Mouse (Mus musculus) ES-Bruce4 (cell line): ENCODE measurements around the gene Krt10. TPM values are rescaled to one million over a fixed set of nuclear protein-coding genes. Genes with fewer than 3 reads are reported as not detected.

ENCODE experiments used
- H3K27ac ChIP-seq: 2 replicates; pipeline ENCODE4 v1.5.1; 2012; ENCODE audit warnings: low read length, inconsistent platforms; ENCODE audit not compliant: insufficient read depth
- H3K27me3 ChIP-seq: 2 replicates; pipeline ENCODE4 v1.6.1; 2012; ENCODE audit warnings: mild to moderate bottlenecking, low read length, inconsistent platforms; ENCODE audit not compliant: control insufficient read depth, poor library complexity, insufficient read depth, severe bottlenecking
- H3K36me3 ChIP-seq: 2 replicates; pipeline ENCODE4 v1.6.1; 2012; ENCODE audit warnings: inconsistent platforms, mild to moderate bottlenecking, low read length, moderate library complexity; ENCODE audit not compliant: control insufficient read depth, poor library complexity, insufficient read depth, severe bottlenecking
- H3K4me1 ChIP-seq: one replicate; pipeline ENCODE4 v1.8.1; 2011; ENCODE audit warnings: low read length; ENCODE audit not compliant: control insufficient read depth, insufficient read depth
- H3K4me3 ChIP-seq: 2 replicates; pipeline ENCODE4 v1.5.1; 2011; ENCODE audit warnings: low read depth, mild to moderate bottlenecking, low read length
- H3K9ac ChIP-seq: 2 replicates; pipeline ENCODE4 v1.6.1; 2012; ENCODE audit warnings: low read depth, mild to moderate bottlenecking, inconsistent platforms; ENCODE audit not compliant: poor library complexity, severe bottlenecking
- H3K9me3 ChIP-seq: replicated peaks from 2 replicates; pipeline ENCODE4 v1.6.1; 2012; ENCODE audit warnings: mild to moderate bottlenecking, low read length, inconsistent platforms; ENCODE audit not compliant: control insufficient read depth, poor library complexity, insufficient read depth, severe bottlenecking
- CTCF ChIP-seq: IDR thresholded peaks from one replicate; pipeline ENCODE4 v1.8.1; 2011; ENCODE audit warnings: low read depth, low read length
- EP300 ChIP-seq: IDR thresholded peaks from 2 replicates; pipeline ENCODE4 v1.6.1; 2011; ENCODE audit warnings: low read depth, low read length; ENCODE audit not compliant: insufficient read depth
- POLR2A ChIP-seq: IDR thresholded peaks from one replicate; pipeline ENCODE4 v1.8.1; 2011; ENCODE audit warnings: low read length; ENCODE audit not compliant: insufficient read depth
- polyA plus RNA-seq: library from polyadenylated mRNA; stranded (reverse); fragments of >200 nt; gene quantifications from 2 replicates; pipeline ENCODE4 v1.2.4, GENCODE M21; 2011; ENCODE audit warnings: low read depth; ENCODE audit not compliant: missing spikeins, insufficient read depth, insufficient read length

The Krt10 gene
- polyA plus RNA-seq, result 4.1 and 7.1 TPM in 2 replicates

DNA sequence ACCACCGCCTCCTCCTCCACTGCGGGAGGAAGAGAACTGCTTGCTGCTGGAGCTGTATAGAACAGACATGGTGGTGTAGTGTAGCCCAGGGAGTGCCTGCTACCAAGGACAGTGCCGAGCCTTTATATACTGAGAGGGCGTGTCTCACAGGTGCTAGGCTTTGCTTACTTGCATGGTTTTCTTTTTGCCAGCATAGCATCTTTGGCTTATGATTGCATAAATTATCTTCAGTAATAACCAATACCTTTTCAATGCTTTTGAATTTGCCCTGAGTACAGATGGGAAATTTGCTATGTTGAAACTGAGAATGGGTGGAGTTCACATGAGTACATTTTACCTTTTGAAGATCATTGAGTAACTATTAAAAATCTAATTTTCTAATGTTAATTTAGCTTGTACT lies at the start of gene Krt10:
Gene Krt10, minus strand, starts transcription at position 101 of the 400 bp plus-strand sequence.
- H3K27me3 ChIP-seq, result no peaks in the 10 kb centered on the region
- H3K9me3 ChIP-seq, result no peaks in the 10 kb centered on the region
- no peak within 1 kb of the TSS for H3K27ac ChIP-seq
- no peaks in the 10 kb centered on the region for H3K4me1 ChIP-seq
- no peak within 1 kb of the TSS for H3K4me3 ChIP-seq
- no peak within 1 kb of the TSS for H3K9ac ChIP-seq
- H3K36me3 ChIP-seq, result no peaks in the 10 kb centered on the region
- no peak for TF ChIP-seq EP300
- no peak for TF ChIP-seq POLR2A
- no peak for TF ChIP-seq CTCF

DNA sequence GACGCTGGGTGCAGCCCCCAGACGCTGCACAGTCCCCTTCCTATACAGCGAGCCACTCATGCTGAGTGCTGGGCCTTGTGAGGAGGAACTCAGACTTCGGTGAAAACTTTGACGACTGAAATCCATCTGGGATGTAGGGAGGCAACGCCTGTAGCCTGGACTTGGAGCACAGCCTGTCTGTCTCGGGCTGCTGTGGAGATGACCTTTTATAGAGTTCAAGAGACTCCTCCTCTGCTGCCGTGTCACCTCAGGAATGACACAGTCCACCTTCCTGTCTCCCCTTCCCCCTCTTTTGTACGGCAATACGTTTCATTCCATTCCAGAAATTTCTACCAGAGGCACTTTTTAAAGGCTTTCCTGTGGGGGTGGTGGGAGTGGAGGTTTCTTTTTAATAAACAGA lies 48.8 kb upstream of the Krt10 start, which contains the start of gene Krt20:
Gene Krt20, minus strand, starts transcription at position 179 of the 400 bp plus-strand sequence.
- H3K4me3 ChIP-seq, result no peak within 1 kb of the TSS
- no peaks in the 10 kb centered on the region for H3K9me3 ChIP-seq
- H3K36me3 ChIP-seq, result no peaks in the 10 kb centered on the region
- H3K27ac ChIP-seq, result no peak within 1 kb of the TSS
- no peak for TF ChIP-seq POLR2A
- no peak for TF ChIP-seq CTCF
- TF ChIP-seq EP300, result no peak
- H3K4me1 ChIP-seq, result no peaks in the 10 kb centered on the region
- H3K9ac ChIP-seq, result no peak within 1 kb of the TSS
- no peaks in the 10 kb centered on the region for H3K27me3 ChIP-seq

DNA sequence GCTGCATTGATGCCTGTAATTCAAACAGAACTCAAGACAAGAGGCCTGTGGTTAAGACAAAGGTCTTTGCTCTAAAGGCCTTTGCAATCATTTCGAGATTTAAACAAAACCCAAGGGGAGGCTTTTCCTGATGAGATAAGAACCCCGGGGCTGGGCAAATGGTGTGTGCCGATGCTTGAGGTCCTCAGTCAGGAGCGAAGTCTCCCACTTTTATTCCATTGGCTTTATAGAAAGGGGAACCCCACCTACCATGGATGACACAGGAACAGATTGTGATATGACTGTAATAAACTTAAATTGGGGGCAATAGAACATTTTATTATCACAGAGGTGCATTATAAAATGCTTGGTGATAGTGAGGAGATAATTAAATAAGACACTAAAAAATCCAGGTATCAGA lies 47.5 kb upstream of the Krt10 start:
- H3K9me3 ChIP-seq, result no peaks in the 10 kb centered on the region
- TF ChIP-seq CTCF (no peak), EP300 (no peak), POLR2A (no peak)
- H3K27ac ChIP-seq, result no peak overlapping the region

DNA sequence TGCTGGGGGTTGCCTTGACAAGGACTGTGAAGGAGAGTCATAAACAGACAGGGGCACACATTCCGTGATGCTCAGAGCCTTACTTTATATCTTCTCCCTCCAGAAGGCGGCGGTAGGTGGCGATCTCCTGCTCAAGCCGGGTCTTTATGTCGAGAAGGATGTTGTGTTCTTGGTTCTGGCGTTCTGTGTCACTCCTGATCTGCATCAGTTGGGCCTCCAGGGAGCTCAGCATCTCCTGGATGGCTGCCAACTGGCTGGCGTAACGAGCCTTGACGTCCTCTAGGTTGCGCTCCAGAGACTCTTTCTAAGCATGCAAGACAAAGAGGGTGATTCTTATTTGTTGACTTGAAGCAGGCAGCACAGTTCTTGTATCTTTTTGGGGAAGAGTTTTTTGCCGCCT lies 41.5 kb upstream of the Krt10 start:
- Histone ChIP-seq H3K27ac (no peak overlapping the region), H3K36me3 (no peaks in the 10 kb centered on the region), H3K4me1 (no peaks in the 10 kb centered on the region), H3K9me3 (no peaks in the 10 kb centered on the region), H3K27me3 (no peaks in the 10 kb centered on the region), H3K9ac (no peak overlapping the region), H3K4me3 (no peak overlapping the region)
- no peak for TF ChIP-seq EP300
- TF ChIP-seq CTCF, result no peak
- no peak for TF ChIP-seq POLR2A

More for the DNA sequence above, 47.5 kb upstream of the Krt10 start:
- Histone ChIP-seq H3K4me1 (no peaks in the 10 kb centered on the region), H3K9ac (no peak overlapping the region), H3K27me3 (no peaks in the 10 kb centered on the region), H3K4me3 (no peak overlapping the region), H3K36me3 (no peaks in the 10 kb centered on the region)

DNA sequence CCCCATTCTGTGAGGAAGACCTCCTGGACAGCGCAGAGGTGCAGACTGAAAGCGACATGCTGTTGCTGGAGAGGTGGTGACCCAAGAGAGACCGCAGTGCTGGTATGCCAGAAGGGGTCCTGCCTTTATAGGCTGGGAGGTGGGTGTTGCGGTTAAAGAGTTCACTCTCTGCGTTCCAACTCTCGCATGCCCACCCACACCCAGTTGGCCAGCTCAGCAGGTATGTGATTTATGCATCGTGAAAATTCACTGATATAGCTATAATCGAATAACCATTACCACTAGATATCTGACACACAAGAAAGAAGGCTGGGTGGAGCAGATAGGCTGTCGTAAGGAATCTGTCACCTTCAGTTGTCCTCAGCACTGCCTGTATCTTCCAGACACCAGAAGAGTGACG lies 33.0 kb upstream of the Krt10 start, which contains the start of gene Krt12:
Gene Krt12, minus strand, starts transcription at position 101 of the 400 bp plus-strand sequence.
- no peaks in the 10 kb centered on the region for H3K4me1 ChIP-seq
- no peak within 1 kb of the TSS for H3K27ac ChIP-seq
- H3K4me3 ChIP-seq, result peak within 1 kb of the TSS; percentile 11
- no peak within 1 kb of the TSS for H3K9ac ChIP-seq
- no peaks in the 10 kb centered on the region for H3K27me3 ChIP-seq
- TF ChIP-seq POLR2A, result no peak
- no peak for TF ChIP-seq CTCF
- no peak for TF ChIP-seq EP300
- H3K36me3 ChIP-seq, result no peaks in the 10 kb centered on the region
- no peaks in the 10 kb centered on the region for H3K9me3 ChIP-seq

DNA sequence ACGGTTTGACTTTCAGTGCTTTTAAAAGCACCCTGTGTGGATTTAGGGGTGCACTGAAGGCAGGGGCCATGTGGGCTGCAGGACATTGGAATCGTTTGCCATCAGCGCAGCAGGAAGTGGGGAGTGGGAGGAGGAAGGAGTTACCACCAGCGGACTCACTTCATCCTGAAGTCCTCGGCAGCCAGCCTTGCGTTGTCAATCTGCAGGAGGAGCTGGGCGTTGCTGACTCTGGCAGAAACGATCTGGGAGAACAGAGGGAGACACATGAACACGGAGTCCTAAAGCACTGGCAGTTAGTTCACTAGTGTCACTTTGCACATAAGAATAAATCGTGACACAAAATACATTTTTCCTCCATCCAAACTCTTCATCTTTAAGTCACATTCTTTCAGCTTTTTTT lies 31.4 kb upstream of the Krt10 start:
- H3K36me3 ChIP-seq, result no peaks in the 10 kb centered on the region
- no peak overlapping the region for H3K4me3 ChIP-seq
- H3K4me1 ChIP-seq, result no peaks in the 10 kb centered on the region
- no peak overlapping the region for H3K9ac ChIP-seq
- no peak overlapping the region for H3K27ac ChIP-seq
- no peak for TF ChIP-seq CTCF
- no peak for TF ChIP-seq POLR2A
- TF ChIP-seq EP300, result no peak
- H3K9me3 ChIP-seq, result no peaks in the 10 kb centered on the region
- H3K27me3 ChIP-seq, result no peaks in the 10 kb centered on the region
